Mouse (Mus musculus): ENCODE measurements around the gene Ube4a.
"Not testable (repeated sequence)": the region's sequence is repeated elsewhere in the genome, so short reads cannot be mapped to it uniquely, and the experiment has no call there.

Gene Ube4a

DNA sequence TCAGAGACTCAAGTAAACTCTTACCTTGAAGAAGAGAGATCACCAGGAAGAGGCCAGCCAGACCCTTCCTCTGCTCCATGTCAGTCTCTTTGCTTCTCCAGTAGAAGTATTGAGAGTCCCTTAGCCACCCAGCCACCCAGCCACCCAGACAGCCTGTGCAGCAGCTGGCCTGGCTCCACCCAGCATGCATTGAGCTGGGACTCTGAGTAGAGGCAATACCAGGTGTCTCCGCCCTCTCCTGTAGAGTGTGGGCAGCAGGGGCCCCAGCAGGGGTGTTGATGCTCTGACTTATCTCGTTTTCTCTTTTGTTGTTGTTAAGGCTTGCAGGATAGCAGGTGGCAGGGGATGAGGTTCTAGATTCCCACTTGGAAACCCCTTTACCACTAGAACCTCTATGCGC, 14.8 kb upstream of the Ube4a start, which contains the start of gene Cd3g:
Gene Cd3g (minus strand): TSS at position 190 of the 400 bp plus-strand sequence.
- DNase-seq: no peak

DNA sequence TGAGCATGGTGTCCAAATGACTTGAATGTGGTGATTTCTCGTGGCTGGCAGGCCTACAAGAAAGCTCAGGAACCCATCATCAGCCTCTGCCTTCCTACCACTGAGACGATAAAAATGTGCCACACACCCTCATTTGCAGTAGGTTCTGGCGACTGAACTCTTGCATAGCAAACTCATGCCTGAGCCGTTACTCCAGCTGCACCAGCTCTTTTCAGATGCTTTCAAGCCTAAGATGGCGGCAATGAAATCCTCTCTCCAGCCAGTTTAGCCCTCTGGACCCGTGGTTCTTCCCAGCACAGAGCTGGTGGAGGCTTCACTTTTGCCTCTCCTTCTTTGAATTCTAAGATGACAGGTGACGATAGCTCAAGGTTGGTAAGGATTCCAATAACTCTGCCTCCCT, 14.4 kb upstream of the Ube4a start:
- DNase-seq: no peak

GRCm38 (mm10) chr9:44977813-44978212, 12.4 kb upstream of the Ube4a start:
- no peak for DNase-seq

DNA sequence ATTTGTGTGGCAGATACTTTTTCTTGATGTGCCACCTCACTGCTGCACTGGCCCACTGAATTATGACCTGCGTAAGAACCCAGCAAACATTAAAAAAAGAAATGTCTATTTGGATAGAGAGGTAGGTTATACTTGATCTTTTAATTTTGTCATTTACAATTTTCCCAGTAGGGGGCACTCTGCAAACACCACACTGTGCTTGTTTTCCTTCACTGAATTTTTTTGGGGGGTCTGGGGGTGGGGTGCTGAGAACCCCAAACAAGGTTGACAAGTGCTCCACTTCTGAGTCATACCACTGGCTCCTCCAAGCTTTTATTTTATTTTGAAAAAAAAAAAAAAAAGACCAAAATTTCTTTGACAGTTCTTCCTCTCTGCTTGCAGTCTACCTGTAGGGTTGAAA, 4.0 kb upstream of the Ube4a start:
- no peak for DNase-seq

- not testable (repeated sequence) for DNase-seq
Measured at GRCm38 (mm10) chr9:44967763-44968162, 2.4 kb upstream of the Ube4a start.

DNA sequence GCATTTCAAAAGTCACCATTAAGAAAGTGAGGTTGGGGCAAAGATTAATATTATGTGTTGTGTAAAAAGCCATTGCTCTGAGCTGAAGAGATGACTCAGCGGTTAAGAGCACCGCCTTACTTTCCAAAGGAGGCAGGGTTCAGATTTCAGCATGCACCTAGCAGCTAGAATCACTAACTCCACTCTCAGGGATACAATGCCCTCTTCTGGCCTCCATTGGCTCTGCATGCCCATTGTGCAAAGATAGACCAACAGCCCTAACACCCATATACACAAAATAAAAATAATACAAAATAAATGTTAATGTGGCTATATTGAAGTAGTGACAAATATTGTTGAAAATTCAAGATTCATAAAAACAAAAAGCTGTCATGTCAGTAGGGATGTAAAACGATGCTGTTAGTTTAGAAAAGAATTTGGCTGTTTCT, 1.4 kb upstream of the Ube4a start:
- peak; percentile 89 to 92 for DNase-seq

DNA sequence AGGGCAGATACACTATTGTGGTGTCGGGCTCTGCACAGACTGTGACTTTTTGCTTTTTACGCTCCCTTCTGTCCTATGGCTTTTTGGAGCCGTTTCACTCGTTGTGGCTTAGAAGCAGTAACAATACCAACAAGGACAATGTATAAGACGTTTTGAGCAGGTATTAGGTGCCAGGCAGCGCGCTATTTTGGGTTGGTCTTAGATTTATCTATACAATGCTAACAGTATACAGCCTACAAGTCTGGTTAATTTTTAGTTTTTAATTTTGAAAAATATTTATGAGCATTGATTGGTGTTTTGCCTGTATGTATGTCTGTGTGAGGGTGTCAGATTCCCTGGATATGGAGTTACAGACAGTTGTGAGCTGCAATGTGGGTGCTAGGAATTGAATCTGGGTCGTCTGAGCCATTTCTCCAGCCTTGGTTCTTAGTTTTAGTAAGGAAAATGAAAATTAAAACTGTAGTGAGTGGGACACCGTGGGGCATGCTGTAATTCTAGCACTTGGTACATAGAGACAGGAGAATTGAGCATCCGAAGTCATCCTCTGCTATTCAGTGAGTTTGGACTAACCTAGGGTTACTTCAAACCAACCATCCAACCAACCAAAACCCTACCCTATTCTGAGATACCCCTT, 550 bp upstream of the Ube4a start:
- DNase-seq: no peak

GRCm38 (mm10) chr9:44954432-44954831, 11.0 kb downstream of the Ube4a start:
- no peak for DNase-seq

DNA sequence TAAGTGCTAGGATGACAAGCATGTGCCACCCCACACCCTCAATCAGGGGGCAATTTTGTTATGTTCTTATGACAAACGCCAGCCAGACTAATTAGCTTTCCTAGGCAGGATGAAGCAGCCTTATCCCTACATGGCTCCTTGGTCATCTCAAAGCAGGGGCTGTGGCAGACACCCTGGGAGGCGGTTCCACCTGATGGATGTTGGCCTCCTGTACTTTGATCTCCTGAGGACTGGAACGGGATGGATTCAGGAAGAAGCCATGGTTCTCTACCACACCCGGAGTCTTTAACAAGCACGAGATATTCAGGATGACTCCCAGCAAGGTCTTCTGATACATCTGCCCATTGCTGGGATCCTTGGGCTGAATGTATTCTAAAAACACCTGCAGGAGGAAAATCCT, 17.6 kb downstream of the Ube4a start:
- DNase-seq: peak in 1 of 2 experiments; percentile 37

- no peak for DNase-seq
Measured at GRCm38 (mm10) chr9:44946185-44946695, 19.2 kb downstream of the Ube4a start.

DNA sequence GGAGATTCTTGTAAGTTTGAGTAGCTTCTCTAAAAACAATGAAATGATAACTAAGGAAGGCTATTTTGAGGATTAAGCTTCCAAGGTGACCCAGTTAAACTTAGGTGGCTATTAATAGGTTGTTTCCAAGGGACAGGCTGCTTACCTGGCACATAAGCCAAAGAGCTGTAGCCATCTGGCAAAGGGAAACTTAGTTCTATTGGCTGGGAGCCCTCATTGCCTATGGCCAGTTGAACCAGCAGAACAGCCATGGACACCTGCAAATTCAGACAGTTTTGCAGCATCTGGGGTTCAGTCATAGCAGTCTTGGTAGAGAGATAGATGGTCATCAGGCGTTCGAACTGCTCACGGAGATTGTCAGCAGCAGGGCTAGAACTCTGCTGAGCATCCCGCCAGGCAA, 23.0 kb downstream of the Ube4a start:
- DNase-seq: no peak

GRCm38 (mm10) chr9:44941756-44942155, 23.6 kb downstream of the Ube4a start:
- DNase-seq: no peak

DNA sequence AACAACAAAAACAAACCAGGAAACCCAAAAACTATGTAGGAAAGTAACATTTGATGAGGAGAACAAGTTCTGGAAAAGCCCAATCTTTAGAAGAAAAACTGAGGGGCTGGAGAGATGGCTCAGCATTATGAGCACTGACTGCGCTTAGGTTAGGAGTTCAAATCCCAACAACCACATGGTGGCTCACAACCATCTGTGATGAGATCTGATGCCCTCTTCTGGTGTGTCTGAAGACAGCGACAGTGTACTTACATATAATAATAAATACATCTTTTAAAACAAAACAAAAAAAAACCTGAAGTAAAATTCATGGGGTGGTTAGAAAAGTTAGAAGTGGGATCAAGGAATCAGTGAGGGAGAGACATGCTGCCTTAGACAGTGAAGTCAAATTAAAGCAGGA, 43.9 kb downstream of the Ube4a start:
- DNase-seq: no peak

DNA sequence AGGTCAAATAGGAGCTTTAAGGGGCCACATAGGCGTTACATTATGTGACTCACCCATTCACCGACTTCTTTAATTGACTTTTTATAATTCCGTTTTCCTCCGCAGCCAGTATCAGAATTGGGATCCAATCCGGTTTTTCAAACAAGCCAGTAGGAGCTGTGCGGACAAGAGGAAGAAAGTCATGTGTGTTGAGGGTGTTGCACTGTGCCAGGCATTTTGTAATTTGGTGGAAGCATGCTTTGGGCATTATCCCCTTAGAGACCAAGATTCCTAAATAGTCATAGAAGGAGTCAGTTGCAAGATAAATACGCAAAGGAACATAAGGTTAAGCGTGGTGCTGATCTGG, 44.3 kb downstream of the Ube4a start:
- peak in 1 of 2 experiments; percentile 73 for DNase-seq

DNA sequence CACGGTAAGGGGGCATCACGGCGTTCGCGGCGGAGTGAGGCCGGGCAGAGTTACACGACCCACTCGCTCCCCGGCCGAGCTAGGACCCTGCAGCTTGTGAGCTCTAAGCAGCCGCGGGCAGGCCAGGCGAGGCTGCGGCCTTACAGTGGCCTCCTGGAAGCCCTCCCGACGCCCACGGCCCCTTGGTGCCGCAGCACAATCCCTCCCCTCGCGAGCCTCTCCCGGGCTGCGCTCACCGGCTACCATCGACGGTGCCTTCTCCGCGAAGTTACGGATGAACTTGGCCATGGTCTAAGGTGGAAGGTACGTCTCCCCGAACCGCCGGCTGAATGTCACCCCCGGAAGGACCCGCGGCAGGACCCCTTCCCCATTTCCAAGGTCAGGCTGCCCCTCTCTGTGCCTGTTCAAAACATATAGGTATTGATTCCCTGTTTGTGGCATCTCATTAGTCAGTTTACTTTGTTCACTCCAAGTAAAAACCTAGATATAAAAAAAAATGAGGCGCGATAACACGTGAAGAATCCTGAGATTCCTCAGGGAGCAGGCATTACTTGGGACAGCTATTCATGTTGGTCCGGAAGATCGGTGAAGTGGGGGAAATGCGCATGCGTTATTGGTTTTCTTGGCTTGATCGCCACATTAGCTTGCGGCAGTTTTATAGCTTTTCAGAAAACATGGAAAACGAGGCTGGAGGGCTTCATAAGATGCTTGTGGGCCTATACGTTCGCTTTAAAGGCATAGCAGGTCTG, 44.9 kb downstream of the Ube4a start, which contains the start of gene Atp5l:
Gene Atp5l (minus strand): TSS at position 369 of the 749 bp plus-strand sequence.
- DNase-seq: peak; percentile 88 to 91

GRCm38 (mm10) chr9:44919606-44920005, 45.8 kb downstream of the Ube4a start:
- no peak for DNase-seq

- peak in 1 of 2 experiments; percentile 45 for DNase-seq
Measured at GRCm38 (mm10) chr9:44916196-44916595, 49.2 kb downstream of the Ube4a start.

DNA sequence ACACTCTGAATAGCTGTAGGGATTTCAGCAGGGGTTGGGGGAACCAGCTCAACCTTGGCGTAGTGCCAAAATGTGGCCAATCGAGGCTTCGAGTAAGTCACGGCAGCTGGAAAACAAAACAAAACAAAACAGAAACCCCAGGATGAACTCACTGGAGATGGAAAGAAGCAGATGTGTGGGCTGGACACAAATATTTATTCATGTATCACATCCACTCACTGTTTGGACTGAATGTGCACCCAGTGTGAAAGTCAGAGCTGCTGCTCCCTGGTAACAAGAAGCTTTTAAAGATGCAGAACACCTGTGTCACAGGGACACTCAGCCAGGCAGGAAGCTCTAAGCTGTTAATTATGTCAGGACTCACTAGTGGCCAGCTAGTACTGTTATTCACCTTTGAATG, 50.7 kb downstream of the Ube4a start:
- DNase-seq: no peak

DNA sequence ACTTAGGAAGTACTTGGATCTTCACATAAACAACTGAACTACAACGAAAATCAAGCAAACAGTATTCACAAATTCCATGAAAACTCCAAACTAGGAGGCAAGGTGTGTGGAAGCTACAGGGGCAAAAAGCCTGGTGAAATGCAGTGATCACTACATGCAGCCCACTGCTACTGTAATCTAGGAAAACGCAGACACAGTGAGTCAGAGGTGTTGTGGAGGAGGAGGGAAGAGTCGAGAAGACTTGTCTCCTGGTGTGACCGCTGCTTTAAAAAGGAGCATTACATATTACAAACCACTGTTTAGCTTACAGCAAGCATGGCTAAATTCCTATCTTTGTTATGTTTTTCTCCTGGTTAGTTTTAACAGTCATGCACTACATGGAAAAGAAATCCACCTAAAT, 54.0 kb downstream of the Ube4a start:
- no peak for DNase-seq

GRCm38 (mm10) chr9:44905620-44906019, 59.8 kb downstream of the Ube4a start:
- no peak for DNase-seq

- DNase-seq: peak in 1 of 2 experiments; percentile 18
Measured at GRCm38 (mm10) chr9:44904964-44905363, 60.4 kb downstream of the Ube4a start.

GRCm38 (mm10) chr9:44903856-44904255, 61.5 kb downstream of the Ube4a start:
- no peak for DNase-seq

DNA sequence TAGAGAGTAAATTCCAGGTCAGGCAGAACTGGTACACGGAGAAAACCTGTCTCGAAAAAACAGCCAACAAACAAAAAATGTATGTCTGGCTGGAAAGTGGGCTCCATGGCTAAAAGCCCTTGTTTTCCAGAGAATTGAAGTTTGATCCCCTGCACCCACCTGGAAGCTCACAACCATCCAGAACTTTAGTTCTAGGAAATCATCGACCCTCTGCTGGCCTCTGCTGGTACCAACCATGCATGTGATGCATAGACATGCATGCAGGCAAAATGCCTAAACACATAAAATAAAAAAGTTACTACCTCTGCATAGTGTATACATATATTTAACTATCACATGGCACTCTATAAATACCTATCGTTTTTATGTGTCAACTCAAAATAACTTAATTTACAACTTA, 65.0 kb downstream of the Ube4a start:
- peak in 1 of 2 experiments; percentile 46 for DNase-seq

DNA sequence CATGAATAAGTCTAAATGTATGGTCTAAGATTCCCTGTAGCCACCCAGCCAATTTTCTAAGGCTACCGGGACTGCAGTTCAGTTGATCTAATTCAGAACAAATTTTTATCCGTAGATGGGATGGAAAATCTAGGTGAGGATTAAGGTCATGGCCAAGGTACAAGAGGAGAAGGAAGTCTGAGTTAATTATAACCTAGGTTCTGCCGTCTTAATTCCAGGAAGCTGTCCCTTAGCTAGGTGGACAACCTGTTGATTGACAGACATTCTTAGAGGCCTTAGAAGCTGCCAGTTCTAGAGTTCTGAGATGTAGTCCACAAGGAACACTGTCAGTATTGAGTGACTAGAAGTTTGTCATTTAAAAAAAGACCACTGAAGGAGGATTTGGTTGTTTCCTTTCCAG, 65.7 kb downstream of the Ube4a start:
- DNase-seq: peak in 1 of 2 experiments; percentile 70

Data from kidney, adult 8-10 months (tissue).